Mouse (Mus musculus) heart, postnatal 10 days (tissue): Measurements from ENCODE around the gene Pex26. TPM values are rescaled to one million over a fixed set of nuclear protein-coding genes. Genes with fewer than 3 reads are reported as not detected.

Experiments used
- DNase-seq, 2 experiments: peaks; one replicate each; pipeline ENCODE4 v3.0.0; 2021
- intact Hi-C: fragments of 180-260 bp; cut with DNase I; formaldehyde crosslinking; loops from one replicate; pipeline ENCODE4 v1.15.1; 2025
- total RNA-seq, 2 experiments: library from RNA; stranded (reverse); gene quantifications; 2 replicates each; pipeline ENCODE4 v1.2.3; 2021

Gene Pex26
- 10 to 100 TPM in 1 of 2 experiments, 1 to 10 TPM in 1; 7.3 to 11.2 TPM for total RNA-seq

- intact Hi-C loops = loop anchor here (2.0 kb wide), 1 partner anchor 349 kb away; no protein-coding TSS in a partner anchor
Observed at GRCm38 (mm10) chr6:121183414-121184173, at the start of gene Pex26. Gene Pex26, plus strand, starts transcription at chr6:121183667.

GRCm38 (mm10) chr6:121134249-121134648 lies 49.2 kb upstream of the Pex26 start:
- intact Hi-C loops = loop anchor here (5.0 kb wide), 1 partner anchor 232 kb away; no protein-coding TSS in a partner anchor

More at GRCm38 (mm10) chr6:121183414-121184173, at the start of gene Pex26:
- peak; percentile 94 to 96 for DNase-seq

GRCm38 (mm10) chr6:121134884-121135283 lies 48.6 kb upstream of the Pex26 start:
- no peak for DNase-seq
- intact Hi-C loops = loop anchor here (5.0 kb wide), 1 partner anchor 233 kb away; no protein-coding TSS in a partner anchor

More at GRCm38 (mm10) chr6:121134249-121134648, 49.2 kb upstream of the Pex26 start:
- DNase-seq = no peak

- intact Hi-C loops = no loop called here
- DNase-seq = no peak
Observed at GRCm38 (mm10) chr6:121137222-121137621, 46.2 kb upstream of the Pex26 start.

GRCm38 (mm10) chr6:121138338-121139040 lies 45.0 kb upstream of the Pex26 start:
- DNase-seq = no peak
- intact Hi-C loops = no loop called here

GRCm38 (mm10) chr6:121139271-121139670 lies 44.2 kb upstream of the Pex26 start:
- no peak for DNase-seq
- intact Hi-C loops = no loop called here

- DNase-seq = no peak
- intact Hi-C loops = no loop called here
Observed at GRCm38 (mm10) chr6:121142298-121142697, 41.2 kb upstream of the Pex26 start.

GRCm38 (mm10) chr6:121143439-121143838 lies 40.0 kb upstream of the Pex26 start:
- DNase-seq = no peak
- intact Hi-C loops = no loop called here

GRCm38 (mm10) chr6:121144066-121144465 lies 39.4 kb upstream of the Pex26 start:
- peak; percentile 77 to 79 for DNase-seq
- intact Hi-C loops = no loop called here

- intact Hi-C loops = no loop called here
- no peak for DNase-seq
Observed at GRCm38 (mm10) chr6:121145010-121145604, 38.4 kb upstream of the Pex26 start.

GRCm38 (mm10) chr6:121145906-121146305 lies 37.6 kb upstream of the Pex26 start:
- DNase-seq = no peak
- intact Hi-C loops = no loop called here

- intact Hi-C loops = no loop called here
- DNase-seq = no peak
Observed at GRCm38 (mm10) chr6:121146798-121147197, 36.7 kb upstream of the Pex26 start.

- intact Hi-C loops = no loop called here
- DNase-seq = no peak
Observed at GRCm38 (mm10) chr6:121148360-121148759, 35.1 kb upstream of the Pex26 start.

GRCm38 (mm10) chr6:121149420-121149819 lies 34.0 kb upstream of the Pex26 start:
- no peak for DNase-seq
- intact Hi-C loops = no loop called here

GRCm38 (mm10) chr6:121150126-121150525 lies 33.3 kb upstream of the Pex26 start:
- no peak for DNase-seq
- intact Hi-C loops = no loop called here

GRCm38 (mm10) chr6:121151732-121152131 lies 31.7 kb upstream of the Pex26 start:
- intact Hi-C loops = no loop called here
- peak; percentile 84 to 87 for DNase-seq

- no peak for DNase-seq
- intact Hi-C loops = no loop called here
Observed at GRCm38 (mm10) chr6:121153177-121153576, 30.3 kb upstream of the Pex26 start.

- no peak for DNase-seq
- intact Hi-C loops = no loop called here
Observed at GRCm38 (mm10) chr6:121154451-121155300, 28.8 kb upstream of the Pex26 start.

- DNase-seq = peak; percentile 47 to 49
- intact Hi-C loops = no loop called here
Observed at GRCm38 (mm10) chr6:121156030-121156429, 27.4 kb upstream of the Pex26 start.

- no peak for DNase-seq
- intact Hi-C loops = no loop called here
Observed at GRCm38 (mm10) chr6:121159616-121160015, 23.9 kb upstream of the Pex26 start.
